Mouse (Mus musculus) thymus, adult 2 months (tissue): ENCODE results near the gene Lrrc45.

Experiments used
- CTCF ChIP-seq: fragments of 200-500 bp; IDR thresholded peaks from 2 replicates; pipeline ENCODE4 v1.5.1; 2012; ENCODE audit warnings: mild to moderate bottlenecking, control low read depth, low read length, moderate library complexity, borderline replicate concordance; ENCODE audit not compliant: control insufficient read depth, poor library complexity, insufficient read depth; ENCODE audit errors: extremely low read depth
- POLR2A ChIP-seq: fragments of 200-500 bp; IDR thresholded peaks from 2 replicates; pipeline ENCODE4 v1.6.1; 2012; ENCODE audit warnings: mild to moderate bottlenecking, low read length, control low read depth, moderate library complexity; ENCODE audit not compliant: control insufficient read depth, poor library complexity, insufficient read depth; ENCODE audit errors: extremely low read depth

GRCm38 (mm10) chr11:120711980-120712604 lies 1.6 kb upstream of the Lrrc45 start:
- TF ChIP-seq POLR2A (no peak), CTCF (no peak)
